In genomic region chr12:36088804-36089203, GRCm38 (mm10) we compare ENCODE assay signal across 11 mouse cellular contexts.
"Had no signal": no experiment of that assay in that cellular context is flagged by ENCODE, and none has a peak within 500 bp of the region (broad histone marks: within the 10 kb centered on the region; RNA-seq: fewer than 3 reads in every experiment).

No protein-coding gene starts in this region.

- H3K27me3 ChIP-seq: limb, embryonic 13.5 days; neural tube, embryonic 15.5 days had no signal

- H3K9me3 ChIP-seq: limb, embryonic 13.5 days; neural tube, embryonic 15.5 days had no signal

- DNase-seq: kidney, adult 18-20 months; kidney, postnatal 4 days; right cerebral cortex, adult 18-20 months; right cerebral cortex, postnatal 25 days; thymus, adult 18-20 months; thymus, postnatal 14 days had no signal

- H3K4me2 ChIP-seq: limb, embryonic 13.5 days; midbrain, embryonic 11.5 days; neural tube, embryonic 15.5 days had no signal

- H3K27ac ChIP-seq: limb, embryonic 13.5 days; liver, embryonic 14.5 days; neural tube, embryonic 15.5 days had no signal

- H3K4me1 ChIP-seq: limb, embryonic 13.5 days; neural tube, embryonic 15.5 days had no signal

- H3K4me3 ChIP-seq: limb, embryonic 13.5 days; myocyte; neural tube, embryonic 15.5 days had no signal

- H3K9ac ChIP-seq: limb, embryonic 13.5 days; liver, embryonic 14.5 days; neural tube, embryonic 15.5 days had no signal
